Comparison of ENCODE assay signal across 8 mouse cellular contexts in genomic region chr16:90934687-90935328, GRCm38 (mm10). TPM values are rescaled to one million over a fixed set of nuclear protein-coding genes. Genes with fewer than 3 reads are reported as not detected.
DNase-seq lines count a peak whose midpoint lies in the region; ATAC-seq and TF ChIP-seq lines count a peak whose summit lies in the region.

Gene Cfap298, minus strand, starts transcription at chr16:90935114.

- peak within 1 kb of the TSS; percentile 72 to 82 (median 76) for H3K4me3 ChIP-seq in CH12.LX (replicated peaks in 1 of 3; ENCODE audit: low read depth in 2 of 3, low read length in 2 of 3, poor library complexity in 1 of 3)
- H3K4me3 ChIP-seq in forebrain, embryonic 11.5 days (ENCODE audit: low read depth, low read length), result peak within 1 kb of the TSS; percentile 84
- peak within 1 kb of the TSS; percentile 92 for H3K4me3 ChIP-seq in heart, embryonic 16.5 days (ENCODE audit: low read length)
- H3K4me3 ChIP-seq in liver, embryonic 15.5 days (replicated peaks), result peak within 1 kb of the TSS; percentile 84
- H3K4me3 ChIP-seq in neural tube, embryonic 12.5 days, result peak within 1 kb of the TSS; percentile 82

- peak; percentile 99 for DNase-seq in CH12.LX (ENCODE audit: extremely low read depth)
- DNase-seq in c-Kit-positive CD71-positive TER-119-negative erythroid progenitor cells, embryonic 14.5 days (ENCODE audit: low read depth), result peak; percentile 96
- DNase-seq in forebrain, embryonic 11.5 days (ENCODE audit: low spot score), result peak; percentile 97
- peak; percentile 95 for DNase-seq in kidney, postnatal 36 days
- DNase-seq in telencephalon, adult 2 months (ENCODE audit: low read depth, low spot score), result peak; percentile 94

- peaks cover 13 to 45% of the 10 kb centered on the region in 2 experiments for H3K36me3 ChIP-seq in CH12.LX (replicated peaks in 1 of 2; ENCODE audit: control insufficient read depth in 1 of 2, insufficient read depth in 1 of 2, low read length in 1 of 2)
- H3K36me3 ChIP-seq in forebrain, embryonic 11.5 days (ENCODE audit: control insufficient read depth, insufficient read depth, low read length), result peaks cover 3% of the 10 kb centered on the region
- peaks cover 11% of the 10 kb centered on the region; the same call in 1 of the 2 replicates for H3K36me3 ChIP-seq in heart, embryonic 16.5 days (ENCODE audit: control insufficient read depth, insufficient read depth)
- peaks cover 28% of the 10 kb centered on the region for H3K36me3 ChIP-seq in liver, embryonic 15.5 days (replicated peaks)
- peaks cover 15% of the 10 kb centered on the region for H3K36me3 ChIP-seq in neural tube, embryonic 12.5 days

- TF ChIP-seq CTCF in CH12.LX (conservative IDR thresholded peaks at IDR 0.05 in 1 of 2, IDR thresholded peaks at IDR 0.05 in 1 of 2; ENCODE audit: low read depth in 2 of 2, low read length in 2 of 2), result no peak

- H3K4me1 ChIP-seq in CH12.LX (ENCODE audit: control insufficient read depth in 1 of 2, insufficient read depth in 2 of 2), result peaks cover 2 to 10% of the 10 kb centered on the region in 2 experiments; a peak in 2 of 4 replicates
- no peaks in the 10 kb centered on the region for H3K4me1 ChIP-seq in forebrain, embryonic 11.5 days (replicated peaks; ENCODE audit: control insufficient read depth, insufficient read depth, low read length)
- H3K4me1 ChIP-seq in heart, embryonic 16.5 days (ENCODE audit: control insufficient read depth, insufficient read depth, low read length), result peaks cover 8% of the 10 kb centered on the region
- H3K4me1 ChIP-seq in liver, embryonic 15.5 days (replicated peaks), result peaks cover 23% of the 10 kb centered on the region
- peaks cover 5% of the 10 kb centered on the region; the same call in 1 of the 2 replicates for H3K4me1 ChIP-seq in neural tube, embryonic 12.5 days

- no peaks in the 10 kb centered on the region for H3K79me2 ChIP-seq in CH12.LX (replicated peaks; ENCODE audit: control insufficient read depth, extremely low read depth, insufficient read depth, poor library complexity, severe bottlenecking)

- peak within 1 kb of the TSS; percentile 3; the same call in 1 of the 2 replicates for H3K27ac ChIP-seq in CH12.LX (ENCODE audit: insufficient read depth, low read depth)
- peak within 1 kb of the TSS; percentile 72 for H3K27ac ChIP-seq in forebrain, embryonic 11.5 days (ENCODE audit: low read depth, low read length)
- H3K27ac ChIP-seq in heart, embryonic 16.5 days (ENCODE audit: low read length), result peak within 1 kb of the TSS; percentile 91
- peak within 1 kb of the TSS; percentile 80 for H3K27ac ChIP-seq in liver, embryonic 15.5 days (replicated peaks)
- peak within 1 kb of the TSS; percentile 53; the same call in 1 of the 2 replicates for H3K27ac ChIP-seq in neural tube, embryonic 12.5 days

- H3K9ac ChIP-seq in CH12.LX (ENCODE audit: insufficient read depth, low read depth), result peak within 1 kb of the TSS; percentile 55
- H3K9ac ChIP-seq in forebrain, embryonic 11.5 days (ENCODE audit: low read length), result peak within 1 kb of the TSS; percentile 84
- H3K9ac ChIP-seq in heart, embryonic 16.5 days (ENCODE audit: low read length), result peak within 1 kb of the TSS; percentile 90
- H3K9ac ChIP-seq in liver, embryonic 15.5 days, result peak within 1 kb of the TSS; percentile 78
- H3K9ac ChIP-seq in neural tube, embryonic 12.5 days, result peak within 1 kb of the TSS; percentile 82

- H3K9me3 ChIP-seq in CH12.LX (replicated peaks; ENCODE audit: low read length), result no peaks in the 10 kb centered on the region
- no peaks in the 10 kb centered on the region for H3K9me3 ChIP-seq in forebrain, embryonic 11.5 days (ENCODE audit: control insufficient read depth, low read length)
- H3K9me3 ChIP-seq in heart, embryonic 16.5 days (replicated peaks; ENCODE audit: control insufficient read depth, low read length), result no peaks in the 10 kb centered on the region
- no peaks in the 10 kb centered on the region for H3K9me3 ChIP-seq in liver, embryonic 15.5 days (replicated peaks)
- H3K9me3 ChIP-seq in neural tube, embryonic 12.5 days, result no peaks in the 10 kb centered on the region

- dilution Hi-C loops in CH12.LX (cut with MboI; ENCODE audit: extremely low pct_ligation_motif_present, extremely low pct_unique_long_range_greater_than_20kb, low sequenced_read_pairs), result no loop called here

- peak; percentile 98 for ATAC-seq in forebrain, embryonic 11.5 days (replicated peaks; ENCODE audit: low FRiP score)
- peak; percentile 97 for ATAC-seq in heart, embryonic 16.5 days (replicated peaks; ENCODE audit: extremely low read depth, insufficient read depth, low FRiP score)
- ATAC-seq in liver, embryonic 15.5 days (ENCODE audit: insufficient read depth), result peak; percentile 93
- ATAC-seq in neural tube, embryonic 12.5 days (ENCODE audit: low FRiP score, low read depth), result peak; percentile 98

- peak; percentile 78; the same call in 1 of the 2 replicates for TF ChIP-seq POLR2A in CH12.LX (IDR thresholded peaks at IDR 0.05; ENCODE audit: low read depth, low read length)

- under 1% methylated on average over 56 of the region's 56 CpGs for WGBS in forebrain, embryonic 11.5 days
- WGBS in heart, embryonic 16.5 days, result under 1% methylated on average over 53 of the region's 56 CpGs
- WGBS in liver, embryonic 15.5 days (ENCODE audit: insufficient replicate concordance), result under 1% methylated on average over 56 of the region's 56 CpGs
- WGBS in neural tube, embryonic 12.5 days, result under 1% methylated on average over 56 of the region's 56 CpGs

- no peaks in the 10 kb centered on the region for H3K27me3 ChIP-seq in CH12.LX (replicated peaks)
- H3K27me3 ChIP-seq in forebrain, embryonic 11.5 days (ENCODE audit: control insufficient read depth, insufficient read depth, low read length), result no peaks in the 10 kb centered on the region
- H3K27me3 ChIP-seq in heart, embryonic 16.5 days (ENCODE audit: control insufficient read depth, insufficient read depth, low read length), result no peaks in the 10 kb centered on the region
- H3K27me3 ChIP-seq in liver, embryonic 15.5 days, result no peaks in the 10 kb centered on the region
- no peaks in the 10 kb centered on the region for H3K27me3 ChIP-seq in neural tube, embryonic 12.5 days (replicated peaks)

- TF ChIP-seq EP300 in CH12.LX (IDR thresholded peaks at IDR 0.05; ENCODE audit: low read length), result no peak

- TF ChIP-seq RAD21 in CH12.LX (IDR thresholded peaks at IDR 0.05; ENCODE audit: low read depth, low read length), result no peak

- in situ Hi-C loops in CH12.LX (cut with MboI; ENCODE audit: low pct_ligation_motif_present, low pct_unique_long_range_greater_than_20kb, low sequenced_read_pairs), result loop anchor here (5.0 to 10.0 kb wide), 2 partner anchors 57 to 110 kb away; partner anchors contain the start of gene Paxbp1

- H3K4me2 ChIP-seq in CH12.LX (ENCODE audit: insufficient read depth, low read depth, poor library complexity, severe bottlenecking), result peak within 1 kb of the TSS; percentile 92
- peak within 1 kb of the TSS; percentile 61 for H3K4me2 ChIP-seq in forebrain, embryonic 11.5 days (ENCODE audit: low read depth, low read length, severe bottlenecking)
- peak within 1 kb of the TSS; percentile 92 for H3K4me2 ChIP-seq in heart, embryonic 16.5 days (ENCODE audit: low read depth, low read length)
- peak within 1 kb of the TSS; percentile 96 for H3K4me2 ChIP-seq in liver, embryonic 15.5 days
- peak within 1 kb of the TSS; percentile 85 for H3K4me2 ChIP-seq in neural tube, embryonic 12.5 days (replicated peaks)

TF ChIP-seq in CH12.LX, 34 proteins besides CTCF, POLR2A, EP300 and RAD21 (continues in another document):
- TF ChIP-seq MYC (IDR thresholded peaks at IDR 0.05; ENCODE audit: low read depth, low read length), result peak; percentile 95
- TF ChIP-seq NELFE (IDR thresholded peaks at IDR 0.05; ENCODE audit: low read depth, low read length), result peak; percentile 84
- peak; percentile 89 for TF ChIP-seq TBP (conservative IDR thresholded peaks at IDR 0.05; ENCODE audit: low read depth, low read length)
- TF ChIP-seq USF1 (IDR thresholded peaks at IDR 0.05; ENCODE audit: low read depth, low read length), result no peak
- TF ChIP-seq MAX (IDR thresholded peaks at IDR 0.05; ENCODE audit: low read length), result peak; percentile 89
- no peak for TF ChIP-seq JUN (IDR thresholded peaks at IDR 0.05; ENCODE audit: insufficient read depth, low read depth, low read length)
- peak; percentile 100 for TF ChIP-seq MXI1 (IDR thresholded peaks at IDR 0.05; ENCODE audit: low read depth, low read length)
- no peak for TF ChIP-seq MAZ (IDR thresholded peaks at IDR 0.05; ENCODE audit: low read depth, low read length)
- peak; percentile 74 for TF ChIP-seq IRF4 (IDR thresholded peaks at IDR 0.05; ENCODE audit: low read depth, low read length)
- peak; percentile 45; the same call in 1 of the 2 replicates for TF ChIP-seq GABPA (IDR thresholded peaks at IDR 0.05; ENCODE audit: insufficient replicate concordance, low read depth, low read length)
- TF ChIP-seq MAFK (IDR thresholded peaks at IDR 0.05; ENCODE audit: insufficient replicate concordance, low read length), result no peak
- no peak for TF ChIP-seq ZNF384 (IDR thresholded peaks at IDR 0.05; ENCODE audit: low read depth, low read length)
- peak; percentile 98 for TF ChIP-seq UBTF (IDR thresholded peaks at IDR 0.05; ENCODE audit: low read depth, low read length)
- TF ChIP-seq KAT2A (IDR thresholded peaks at IDR 0.05; ENCODE audit: insufficient replicate concordance, low read length), result peak; percentile 84; the same call in 1 of the 2 replicates
- TF ChIP-seq RCOR1 (conservative IDR thresholded peaks at IDR 0.05; ENCODE audit: low read depth, low read length), result no peak
- TF ChIP-seq CHD2 (IDR thresholded peaks at IDR 0.05; ENCODE audit: low read length), result peak; percentile 47; the same call in 1 of the 2 replicates
- TF ChIP-seq POLR2AphosphoS2 (IDR thresholded peaks at IDR 0.05; ENCODE audit: low read depth, low read length), result peak; percentile 40; the same call in 1 of the 2 replicates
- TF ChIP-seq SIN3A (IDR thresholded peaks at IDR 0.05; ENCODE audit: low read length), result peak; percentile 100
- no peak for TF ChIP-seq ETS1 (conservative IDR thresholded peaks at IDR 0.05; ENCODE audit: low read depth, low read length)
- no peak for TF ChIP-seq E2F4 (IDR thresholded peaks at IDR 0.05; ENCODE audit: insufficient replicate concordance, low read depth, low read length)
- peak; percentile 57 for TF ChIP-seq NRF1 (IDR thresholded peaks at IDR 0.05; ENCODE audit: low read depth, low read length)
- no peak for TF ChIP-seq CHD1 (IDR thresholded peaks at IDR 0.05; ENCODE audit: low read depth, low read length)

RNA-seq across cellular contexts. Expression of gene Cfap298, which starts in this region (rescaled TPM):
- 67.0 and 69.0 TPM in 2 replicates for total RNA-seq in CH12.LX (2012; rRNA removed)
- 41.8 and 55.9 TPM in 2 replicates for total RNA-seq in CH12.LX (2014; rRNA removed)
- polyA plus RNA-seq in CH12.LX (2012; ENCODE audit: insufficient read length, low read depth), result 127 and 160 TPM in 2 replicates
- 47.5 TPM in 2 replicates for polyA plus RNA-seq in forebrain, embryonic 11.5 days (2014; fragmentation: Nextera tagmentation; extraction: Ambion mirVana)
- 48.2 and 54.4 TPM in 2 replicates for polyA plus RNA-seq in heart, embryonic 16.5 days (2015; fragmentation: Nextera tagmentation; extraction: Ambion mirVana)
- 17.3 and 18.1 TPM in 2 replicates for polyA plus RNA-seq in liver, embryonic 15.5 days (2015; fragmentation: Nextera tagmentation; extraction: Ambion mirVana)
- polyA plus RNA-seq in neural tube, embryonic 12.5 days (2016; fragmentation: Nextera tagmentation; extraction: Ambion mirVana), result 42.1 and 45.0 TPM in 2 replicates

Comparison
In these comparisons a context has a peak if more than half of its experiments do, and no peak if none do; other contexts are left out.
1. Peak in every context shown above with its lines: DNase-seq, ATAC-seq, H3K4me3 ChIP-seq and H3K27ac ChIP-seq.
2. H3K27ac ChIP-seq: peak in every context shown above with its lines; median percentile 91 in heart, embryonic 16.5 days; 80 in liver, embryonic 15.5 days; 72 in forebrain, embryonic 11.5 days; 53 in neural tube, embryonic 12.5 days; 3 in CH12.LX.